Mouse (Mus musculus): Measurements from ENCODE around the gene Emsy.

Emsy gene

DNA sequence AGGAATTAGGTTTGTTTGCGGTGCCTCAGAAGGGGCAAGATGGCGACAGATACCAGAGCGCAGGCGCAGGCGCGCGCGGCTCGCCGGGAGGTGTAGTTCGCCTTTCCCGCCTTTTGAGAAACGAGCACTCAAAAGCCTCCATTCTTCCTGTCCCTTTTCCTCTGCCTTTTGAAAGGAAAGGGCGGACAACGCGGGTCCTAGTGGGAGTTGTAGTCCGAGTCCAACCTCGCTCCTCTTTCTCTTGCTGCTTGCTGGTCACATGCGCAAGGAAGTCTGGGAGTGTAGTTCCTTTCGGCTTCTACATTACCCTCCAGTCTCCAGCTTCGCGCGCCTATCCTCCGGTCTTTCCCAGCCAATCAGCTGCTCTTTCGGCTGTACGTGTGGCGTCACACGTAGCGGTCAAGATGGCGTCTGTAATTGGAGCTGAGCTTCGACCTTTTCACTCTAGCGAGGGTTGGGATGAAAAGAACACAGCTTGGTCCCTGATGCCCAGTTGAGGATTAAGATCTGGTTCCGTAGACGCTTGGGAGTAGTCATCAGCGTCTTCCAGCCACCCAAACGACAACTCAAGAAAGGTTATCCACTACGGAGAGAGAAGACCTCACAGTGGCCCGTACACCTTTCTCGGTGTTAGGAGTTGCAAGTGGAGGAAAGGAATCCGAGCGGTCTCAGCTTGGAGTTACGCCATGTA, at the start of gene Emsy:
TSS of gene Emsy (minus strand) at position 253 of the 691 bp plus-strand sequence.
- DNase-seq (ENCODE audit: low spot score in 2 of 2) = peak; percentile 75 to 82

DNA sequence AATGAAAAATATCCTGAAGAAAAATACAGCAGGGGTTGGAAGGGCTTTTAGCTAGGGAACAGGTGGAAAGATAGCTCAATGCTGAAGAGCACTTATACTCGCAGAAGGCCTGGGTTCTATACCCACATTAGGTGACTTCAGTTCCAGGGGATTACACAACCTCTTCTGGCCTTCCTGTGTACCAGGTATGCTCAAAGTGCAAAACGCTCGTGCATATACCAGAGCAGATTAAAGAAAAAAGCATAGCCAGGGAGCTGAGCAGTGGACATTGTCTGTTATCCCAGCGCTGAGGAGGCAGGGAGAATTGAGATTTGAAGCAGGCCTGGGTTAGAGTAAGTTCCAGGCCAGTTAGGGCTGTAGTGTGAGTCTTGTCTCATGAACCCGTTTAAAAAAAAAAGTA, 47.7 kb upstream of the Emsy start:
- DNase-seq (ENCODE audit: low spot score in 2 of 2) = no peak

DNA sequence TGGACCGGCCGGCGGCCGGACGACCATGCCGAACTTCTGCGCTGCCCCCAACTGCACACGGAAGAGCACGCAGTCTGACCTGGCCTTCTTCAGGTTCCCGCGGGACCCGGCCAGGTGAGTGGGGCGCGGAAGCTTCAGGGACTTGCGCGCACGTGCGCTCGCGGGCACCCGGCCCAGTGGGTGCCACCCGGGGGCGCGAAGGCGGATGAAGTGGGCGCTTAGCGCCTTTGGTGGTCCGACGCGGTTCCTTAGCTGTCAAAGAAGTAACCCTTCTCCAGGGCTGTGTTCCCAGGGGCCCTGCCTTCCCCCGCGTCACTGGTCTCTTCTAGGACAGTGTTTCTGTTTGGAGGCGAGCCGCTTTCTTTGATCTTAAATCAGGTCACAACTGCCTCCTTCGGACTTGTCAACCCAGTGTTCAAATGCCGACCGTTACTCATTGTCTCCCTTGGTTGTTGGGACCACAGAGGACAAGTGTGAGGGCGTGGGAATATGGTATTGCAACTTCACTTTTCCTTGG, 46.8 kb upstream of the Emsy start:
- peak; percentile 16 to 33 for DNase-seq (ENCODE audit: low spot score in 2 of 2)

DNA sequence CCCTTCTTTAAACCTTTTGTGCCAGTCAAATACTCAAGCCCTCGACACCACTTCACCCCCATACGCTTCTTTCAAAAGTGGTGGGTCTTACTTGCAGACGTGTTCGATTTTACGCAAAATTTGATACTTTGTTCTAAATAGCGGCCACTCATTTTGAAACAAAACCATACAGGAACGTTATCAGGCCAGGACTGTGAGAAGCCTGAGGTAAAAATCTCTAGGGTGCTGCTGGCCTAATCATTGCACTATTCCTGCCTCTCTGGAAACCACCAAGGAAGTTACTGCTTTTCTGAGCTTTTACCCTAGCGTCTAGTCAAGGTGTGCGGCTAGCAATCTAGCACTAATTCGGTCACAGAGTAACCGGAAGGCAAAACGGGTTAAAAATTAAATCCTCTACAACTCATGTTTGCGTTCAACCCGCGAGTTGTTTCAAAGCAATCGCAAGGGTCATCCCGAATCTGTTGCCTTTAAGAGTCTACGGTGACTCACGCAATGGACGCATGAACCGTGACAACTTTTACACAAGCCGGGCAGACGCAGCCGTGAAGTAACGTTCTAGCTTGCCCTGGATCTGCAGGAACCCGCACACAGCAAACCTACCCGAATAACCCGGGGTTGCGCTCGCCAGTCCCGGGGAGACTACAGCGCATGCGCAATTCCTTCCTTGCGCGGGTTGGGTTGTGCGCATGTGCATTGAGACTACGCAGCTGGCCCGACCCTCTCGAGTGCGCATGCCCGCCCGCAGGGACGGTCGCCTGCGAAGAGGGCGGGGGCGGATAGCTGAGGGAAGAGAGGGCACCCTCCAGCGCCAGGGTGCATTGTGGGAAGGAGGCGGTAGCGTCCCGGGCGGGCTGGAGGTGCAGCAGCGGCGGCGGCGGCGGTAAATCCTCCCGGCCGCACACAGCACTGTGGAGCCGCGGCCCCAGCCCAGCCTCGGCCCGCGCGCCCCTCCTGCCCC, 46.0 kb upstream of the Emsy start, which contains the start of gene Thap12:
TSS of gene Thap12 (plus strand) at position 821 of the 958 bp plus-strand sequence.
- peak; percentile 98 to 99 for DNase-seq (ENCODE audit: low spot score in 2 of 2)

DNA sequence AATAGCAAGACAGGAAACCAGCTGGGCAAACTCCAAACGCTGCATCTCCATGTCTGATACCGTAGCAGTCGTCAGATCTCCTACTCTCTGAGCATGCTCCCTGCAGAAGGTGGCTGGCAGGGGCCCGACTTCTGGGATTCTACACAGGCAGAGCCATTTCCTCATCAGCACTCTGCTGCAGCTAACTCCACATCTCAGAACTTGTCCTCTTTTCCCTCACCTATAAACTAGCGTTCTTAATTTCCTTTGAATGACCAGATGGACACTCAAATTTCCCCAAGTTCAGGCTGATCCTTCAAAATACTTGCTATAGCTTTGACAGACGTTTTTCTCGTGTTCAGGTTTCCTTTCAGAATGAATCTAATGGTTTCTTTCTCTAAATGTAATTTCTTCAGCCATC, 45.2 kb upstream of the Emsy start:
- DNase-seq (ENCODE audit: low spot score in 2 of 2) = no peak

DNA sequence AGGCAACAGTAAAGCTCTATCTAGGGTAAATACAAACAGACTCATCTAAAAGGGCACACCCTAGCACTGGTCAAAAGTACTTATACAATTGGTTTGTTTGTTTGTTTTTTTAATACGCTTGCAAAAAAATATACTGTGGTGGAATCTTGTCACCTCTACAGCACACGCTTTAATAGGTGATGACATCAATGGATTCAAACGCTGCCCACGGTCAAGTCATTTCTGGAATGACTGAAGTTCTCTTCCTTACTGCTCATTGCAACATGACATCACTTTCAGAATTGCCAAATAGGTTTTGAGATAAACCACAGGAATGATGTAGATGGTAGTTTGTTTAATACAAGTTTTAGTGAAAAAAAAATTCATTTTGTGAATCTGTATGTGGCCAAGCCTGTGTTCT, 42.0 kb upstream of the Emsy start:
- DNase-seq (ENCODE audit: low spot score in 2 of 2) = no peak

DNA sequence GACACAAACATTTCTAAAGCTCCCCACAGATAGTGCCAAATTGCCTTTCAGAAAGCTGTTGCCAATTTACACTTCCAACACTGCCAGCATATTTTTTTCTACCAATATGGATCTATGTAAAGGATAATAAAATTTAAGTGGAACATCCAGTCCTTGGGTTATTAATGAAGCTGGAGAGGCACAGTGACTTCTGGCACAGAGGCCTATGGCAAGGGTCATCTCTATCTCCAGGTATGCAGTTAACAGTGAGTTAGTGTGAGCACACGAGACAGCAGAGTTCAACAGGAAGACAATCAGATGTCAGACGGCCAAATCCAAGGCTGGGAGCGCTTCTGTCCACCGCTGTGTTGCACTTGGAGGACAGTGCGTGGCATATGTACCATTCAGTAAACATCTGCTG, 41.5 kb upstream of the Emsy start:
- DNase-seq (ENCODE audit: low spot score in 2 of 2) = no peak

DNA sequence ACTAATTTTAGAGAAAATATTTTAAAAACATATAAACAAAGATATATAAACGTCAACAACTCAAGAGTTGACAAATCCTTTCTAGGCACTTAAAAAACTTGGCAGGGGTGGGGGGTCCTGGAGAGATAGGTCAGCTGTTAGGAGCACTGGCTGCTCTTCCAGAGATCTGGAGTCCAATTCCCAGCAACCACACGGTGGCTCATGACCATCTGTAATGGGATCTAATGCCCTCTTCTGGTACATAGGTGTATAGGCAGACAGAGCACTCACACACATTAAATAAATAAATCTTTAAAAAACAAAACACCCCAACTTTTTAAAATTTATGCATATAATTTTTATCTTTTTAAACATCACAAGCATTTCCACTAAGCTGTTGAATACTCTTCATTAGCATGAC, 40.9 kb upstream of the Emsy start:
- no peak for DNase-seq (ENCODE audit: low spot score in 2 of 2)

DNA sequence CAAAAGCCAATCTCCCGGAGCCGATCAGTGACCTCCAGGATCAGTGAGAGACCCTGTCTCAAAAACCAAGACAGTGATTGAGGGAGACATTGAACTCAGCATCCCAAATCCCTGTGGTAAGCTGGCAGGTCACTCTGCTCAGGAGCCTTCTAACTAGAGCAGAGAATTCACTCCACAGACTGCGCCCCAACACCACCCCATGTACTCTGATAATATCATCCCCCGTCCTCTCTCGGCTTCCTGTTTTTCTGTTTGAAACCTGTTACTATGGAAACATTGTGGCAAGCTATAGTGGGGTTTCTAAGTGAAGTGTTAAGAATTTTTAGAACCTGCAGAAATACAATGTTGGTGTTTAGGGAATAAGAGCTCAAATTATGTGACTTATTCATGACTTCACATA, 37.5 kb upstream of the Emsy start:
- peak in 1 of 2 experiments; percentile 18 for DNase-seq (ENCODE audit: low spot score in 2 of 2)

DNA sequence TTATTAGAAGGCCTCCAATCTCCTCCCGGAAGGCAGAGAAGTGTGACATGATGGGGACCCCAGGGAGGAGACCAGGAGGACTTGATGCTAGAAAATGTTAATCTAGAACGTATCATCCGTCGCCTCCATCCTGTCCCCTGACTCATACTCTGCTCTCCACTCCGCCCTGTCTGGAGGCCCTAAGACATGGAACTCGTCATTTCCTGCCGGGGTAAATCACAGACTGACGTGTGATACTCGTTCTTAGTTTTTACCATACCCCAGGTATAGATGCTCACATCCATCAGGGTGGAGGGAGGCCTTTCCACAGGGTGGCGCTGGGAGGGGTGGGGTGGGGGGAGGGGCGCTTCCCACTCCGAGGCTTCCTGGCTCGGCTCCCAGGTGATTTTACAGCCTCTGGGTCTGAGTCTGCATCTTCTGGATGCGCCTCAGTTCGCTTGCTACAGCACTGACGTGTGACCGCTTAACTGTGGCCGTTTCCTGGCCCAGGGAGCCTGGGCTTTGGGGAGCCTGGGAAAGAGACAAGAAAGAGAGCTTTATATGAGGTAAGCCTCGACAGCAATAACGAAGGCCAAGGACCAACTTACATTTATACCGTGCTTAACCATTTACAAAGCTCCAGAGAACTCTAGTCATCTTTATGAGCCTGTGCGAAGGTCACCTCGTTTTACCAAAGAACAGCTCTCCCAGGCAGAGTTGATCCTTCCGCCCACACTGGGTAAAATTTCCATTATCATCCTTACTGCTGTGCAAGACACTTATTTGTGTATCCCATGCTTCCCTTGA, 36.4 kb upstream of the Emsy start:
- no peak for DNase-seq (ENCODE audit: low spot score in 2 of 2)

DNA sequence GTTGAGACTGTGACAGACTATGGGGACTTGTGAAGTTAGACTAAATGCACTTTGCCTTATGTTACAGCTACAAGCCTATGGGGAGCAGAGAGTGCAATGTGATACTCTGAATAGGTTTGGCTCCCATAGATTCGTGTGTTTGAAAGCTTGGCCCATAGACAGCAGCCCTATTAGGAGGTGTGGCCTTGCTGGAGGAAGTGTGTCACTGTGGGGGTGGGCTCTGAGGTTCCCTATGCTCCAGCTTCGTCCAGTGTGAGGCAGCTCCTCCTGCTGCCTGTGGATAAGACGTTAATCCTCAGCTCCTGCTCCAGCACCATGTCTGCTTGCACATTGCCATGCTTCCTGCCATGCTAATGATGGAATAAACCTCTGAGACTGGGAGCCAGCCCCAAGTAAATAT, 34.2 kb upstream of the Emsy start:
- DNase-seq (ENCODE audit: low spot score in 2 of 2) = no peak

DNA sequence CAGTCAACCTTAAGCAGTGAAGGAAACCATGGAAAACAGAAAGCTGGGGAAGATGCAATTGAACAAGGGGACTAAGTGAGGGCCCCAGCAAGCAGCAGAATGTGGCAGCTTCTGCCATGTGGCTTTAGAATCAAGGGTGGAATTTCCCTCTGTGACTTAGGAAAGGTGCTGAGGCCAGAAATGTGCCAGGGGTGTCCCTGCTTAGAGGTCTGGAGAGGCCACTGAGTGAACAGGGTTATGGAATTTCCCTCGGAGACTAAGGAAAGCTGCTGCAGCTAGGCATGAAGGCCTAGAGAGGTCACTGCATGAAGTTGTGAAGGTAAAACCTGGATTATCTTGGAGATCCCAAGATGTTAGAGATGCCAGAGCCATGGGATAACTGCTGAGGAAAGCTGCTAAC, 33.5 kb upstream of the Emsy start:
- no peak for DNase-seq (ENCODE audit: low spot score in 2 of 2)

DNA sequence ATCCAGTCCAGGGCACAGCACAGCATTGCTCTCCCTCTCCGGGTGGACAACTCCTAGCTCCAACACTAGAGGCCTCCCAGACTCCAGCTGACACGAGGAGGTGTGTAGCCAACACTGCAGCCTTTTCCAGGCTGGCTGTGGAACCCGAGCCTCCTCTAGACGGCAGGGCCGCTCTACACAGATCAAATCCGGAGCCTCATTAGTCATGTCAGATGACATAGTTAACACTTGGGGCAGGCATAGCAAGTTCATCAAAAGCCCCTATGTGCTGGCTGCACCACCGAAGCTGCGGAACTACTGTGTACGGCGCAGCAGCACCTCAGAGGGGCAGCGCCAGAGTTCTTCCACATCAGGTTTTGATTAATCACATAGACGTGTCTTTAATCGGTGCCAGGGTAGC, 29.3 kb upstream of the Emsy start:
- no peak for DNase-seq (ENCODE audit: low spot score in 2 of 2)

DNA sequence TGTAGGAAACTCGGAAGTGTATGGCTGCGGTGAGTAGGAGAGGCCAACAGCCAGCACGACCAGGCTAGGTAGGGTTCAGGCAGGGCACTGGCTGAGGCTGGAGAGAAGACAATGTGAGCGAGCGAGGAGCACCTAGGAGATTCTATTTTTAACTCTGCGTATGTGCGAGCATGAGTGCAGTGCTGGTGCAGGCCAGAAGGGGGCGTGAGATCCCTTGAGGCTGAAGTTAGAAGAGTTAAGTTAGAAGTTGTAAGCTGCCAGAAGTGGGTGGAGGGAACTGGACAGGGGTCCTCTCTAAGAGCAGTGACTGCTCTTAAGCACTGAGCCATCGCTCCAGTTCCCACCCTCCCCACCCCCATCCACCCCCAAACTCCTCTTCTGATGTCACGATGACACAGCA, 26.2 kb upstream of the Emsy start:
- DNase-seq (ENCODE audit: low spot score in 2 of 2) = no peak

DNA sequence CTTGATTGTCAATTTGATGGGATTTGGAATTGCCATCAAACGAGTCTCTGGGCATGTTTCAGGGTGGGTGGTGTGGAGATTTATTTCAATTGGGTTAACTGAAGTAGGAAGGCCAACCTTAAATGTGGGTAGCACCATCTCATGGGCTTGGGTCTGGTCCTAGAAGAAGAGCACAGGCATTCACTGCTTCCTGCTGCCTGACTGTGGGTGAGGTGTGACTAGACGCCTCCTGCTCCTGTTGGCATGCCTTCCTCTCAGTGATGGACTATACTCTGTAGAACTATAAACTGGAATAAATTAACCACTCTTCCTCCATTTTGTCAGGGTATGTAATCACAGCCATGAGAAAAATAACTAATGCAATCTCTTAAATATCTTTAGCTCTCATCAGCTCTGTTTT, 24.1 kb upstream of the Emsy start:
- no peak for DNase-seq (ENCODE audit: low spot score in 2 of 2)

DNA sequence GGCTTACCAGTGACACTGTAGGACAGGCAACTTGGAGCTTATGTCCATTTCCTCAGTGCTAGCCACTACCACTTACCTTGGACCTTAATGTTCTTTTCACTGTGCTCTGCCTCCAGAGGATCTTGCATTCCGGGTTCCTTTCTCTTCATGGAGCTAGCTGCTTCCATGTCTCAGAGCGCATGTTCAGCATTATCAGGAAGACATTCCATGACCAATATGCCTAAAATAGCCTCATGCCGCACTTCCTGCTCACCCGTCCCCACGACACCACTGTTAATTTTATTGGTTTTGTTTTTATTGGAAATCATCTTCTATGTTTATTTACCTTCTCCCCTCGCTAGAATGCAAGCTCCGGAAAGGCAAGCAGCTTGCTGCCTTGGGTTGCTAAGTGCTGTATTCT, 21.9 kb upstream of the Emsy start:
- no peak for DNase-seq (ENCODE audit: low spot score in 2 of 2)

DNA sequence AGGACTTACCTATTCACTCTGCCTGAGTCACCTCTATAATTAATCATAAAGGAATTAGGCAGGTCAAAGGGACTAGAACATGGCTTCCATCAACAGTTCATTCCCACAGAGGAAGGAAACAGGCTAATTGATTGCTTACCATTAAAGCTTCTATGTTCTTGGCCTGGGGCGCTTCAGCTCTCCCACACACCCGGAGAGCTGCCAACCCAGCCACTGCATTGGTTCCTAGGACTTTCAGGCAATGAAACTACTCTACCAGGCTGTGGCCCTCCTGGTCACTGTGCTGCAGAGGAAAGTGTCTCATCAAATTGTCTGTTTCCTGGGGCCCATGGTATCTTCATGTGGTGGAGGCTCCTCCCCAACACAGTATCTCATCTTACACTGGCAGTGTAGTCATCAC, 20.9 kb upstream of the Emsy start:
- DNase-seq (ENCODE audit: low spot score in 2 of 2) = no peak

DNA sequence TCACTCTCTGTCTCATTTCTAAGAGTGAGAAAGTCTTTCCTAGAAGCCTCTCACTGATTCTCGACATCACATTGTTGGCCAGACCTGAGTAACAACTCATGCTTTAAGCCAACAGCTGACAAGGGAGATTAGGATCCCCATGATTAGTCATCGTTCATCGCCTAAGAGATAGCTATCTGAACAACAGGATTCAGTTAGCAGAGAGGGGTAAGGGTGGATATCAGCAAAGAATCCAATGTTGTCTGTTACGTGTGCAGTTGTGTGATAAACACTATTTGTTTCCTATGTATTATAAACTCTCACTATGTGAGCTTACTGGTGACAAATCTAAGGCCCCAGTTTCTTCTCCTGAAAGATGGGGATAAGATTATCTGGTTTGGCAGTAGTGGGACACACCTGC, 17.8 kb upstream of the Emsy start:
- no peak for DNase-seq (ENCODE audit: low spot score in 2 of 2)

DNA sequence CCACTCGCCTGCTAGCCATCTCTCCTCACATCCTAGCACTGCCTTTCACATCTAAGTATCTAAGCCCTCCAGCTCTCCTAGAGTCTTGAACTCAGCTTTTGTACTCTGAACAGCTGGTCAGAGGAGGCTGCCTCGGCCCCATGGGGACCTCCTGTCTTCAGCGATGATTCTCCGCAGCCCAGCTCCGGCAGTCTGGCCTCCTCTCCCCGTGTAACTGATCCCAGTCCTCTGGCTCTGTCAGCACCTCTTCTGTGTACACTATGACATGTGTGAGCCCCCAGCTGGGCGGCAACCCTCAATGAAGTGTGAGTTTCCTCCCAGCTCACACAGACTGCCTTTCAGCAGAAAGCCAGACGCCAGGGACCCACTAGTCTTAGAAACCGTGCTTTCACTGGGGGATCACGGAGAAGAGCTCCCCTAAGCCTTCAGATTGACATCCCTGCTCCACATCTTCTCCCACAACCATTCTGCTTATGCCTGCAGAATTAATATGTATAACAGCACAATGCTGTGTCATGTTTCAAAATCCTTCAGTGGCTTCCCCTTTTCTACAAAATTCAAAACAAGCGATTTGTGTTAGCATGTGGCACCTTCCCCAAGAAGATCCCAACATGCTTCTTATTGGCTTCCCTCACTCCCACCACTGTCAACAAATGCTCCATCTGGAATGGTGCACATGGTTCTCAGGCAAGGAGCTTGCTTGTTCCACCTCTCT, 15.8 kb upstream of the Emsy start:
- no peak for DNase-seq (ENCODE audit: low spot score in 2 of 2)

DNA sequence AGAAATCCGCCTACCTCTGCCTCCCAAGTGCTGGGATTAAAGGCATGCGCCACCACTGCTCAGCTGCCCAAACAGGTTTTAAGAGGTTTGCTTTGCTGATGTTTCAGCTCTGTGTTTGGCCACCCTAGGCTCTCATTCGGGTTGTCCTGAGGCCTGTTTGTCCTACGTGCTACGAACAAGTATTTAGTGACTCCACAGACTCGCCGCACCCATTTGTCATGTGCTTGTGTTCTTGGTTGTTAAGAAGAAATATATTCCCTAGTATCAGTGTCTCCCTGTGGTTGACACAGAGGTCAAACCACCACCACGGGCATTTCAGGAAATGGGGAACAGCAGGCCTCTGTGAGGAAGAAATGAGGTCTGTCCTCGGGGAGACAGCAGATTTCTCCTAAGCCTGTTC, 14.8 kb upstream of the Emsy start:
- no peak for DNase-seq (ENCODE audit: low spot score in 2 of 2)

DNA sequence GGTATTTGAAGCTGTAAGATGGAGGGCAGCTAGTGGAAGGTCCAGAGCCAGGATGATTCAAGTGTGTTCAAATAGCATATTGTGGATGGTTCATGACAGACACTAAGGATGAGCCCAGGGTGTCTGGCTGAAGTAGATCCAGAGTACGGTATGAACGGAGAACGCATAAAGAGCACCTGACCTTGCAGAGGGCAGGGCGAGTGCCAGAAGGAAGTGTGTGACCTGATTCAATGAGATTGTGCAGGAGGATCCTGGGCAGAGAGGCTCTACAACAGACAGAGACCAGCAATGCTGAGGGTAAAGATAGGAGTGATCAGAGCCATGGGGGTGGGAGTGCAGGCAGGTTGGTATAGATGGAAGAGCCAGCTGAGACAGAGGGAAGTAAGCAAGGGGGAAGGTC, 14.2 kb upstream of the Emsy start:
- no peak for DNase-seq (ENCODE audit: low spot score in 2 of 2)
